Mouse (Mus musculus) embryonic facial prominence, embryonic 10.5 days (tissue): Measurements from ENCODE around the gene Acsl5. TPM values are rescaled to one million over a fixed set of nuclear protein-coding genes. Genes with fewer than 3 reads are reported as not detected.

Experiments
- DNase-seq: peaks from one replicate; pipeline ENCODE4 v3.0.0-alpha.2; 2017; ENCODE audit warnings: low spot score
- H3K27ac ChIP-seq: fragments of 300-500 bp; sonication (generic); replicated peaks from 2 replicates; pipeline ENCODE4 v1.5.1; 2016; ENCODE audit warnings: mild to moderate bottlenecking
- H3K27me3 ChIP-seq: fragments of 300-500 bp; sonication (generic); replicated peaks from 2 replicates; pipeline ENCODE4 v1.6.1; 2016; ENCODE audit warnings: low read depth, mild to moderate bottlenecking; ENCODE audit not compliant: poor library complexity, severe bottlenecking
- H3K36me3 ChIP-seq: fragments of 300-500 bp; sonication (generic); replicated peaks from 2 replicates; pipeline ENCODE4 v1.6.1; 2016; ENCODE audit warnings: mild to moderate bottlenecking, moderate library complexity
- H3K4me1 ChIP-seq: fragments of 300-500 bp; sonication (generic); 2 replicates; pipeline ENCODE4 v1.6.1; 2016
- H3K4me3 ChIP-seq: fragments of 300-500 bp; sonication (generic); 2 replicates; pipeline ENCODE4 v1.5.1; 2016; ENCODE audit warnings: mild to moderate bottlenecking, moderate library complexity
- H3K9me3 ChIP-seq: fragments of 300-500 bp; sonication (generic); 2 replicates; pipeline ENCODE4 v1.6.1; 2016; ENCODE audit warnings: mild to moderate bottlenecking
- WGBS: fragments of 180-500 bp; shearing (Covaris S2); methylation state at CpG from one replicate; pipeline ENCODE4 v1.1.7; 2016; 5-methylcytosine and 5-hydroxymethylcytosine counted together
- polyA plus RNA-seq: library from polyadenylated mRNA; unstranded; fragments of >200 nt; fragmentation: Nextera tagmentation; extraction: Ambion mirVana; gene quantifications from 2 replicates; pipeline ENCODE4 v1.2.1, GENCODE M21; 2016

Gene Acsl5
- polyA plus RNA-seq, 1 experiment from 2014 or later, result 27.4 TPM

GRCm38 (mm10) chr19:55268150-55268549 lies 16.4 kb downstream of the Acsl5 start:
- Histone ChIP-seq H3K36me3 (no peaks in the 10 kb centered on the region), H3K4me3 (no peak overlapping the region), H3K27me3 (no peaks in the 10 kb centered on the region), H3K27ac (no peak overlapping the region), H3K9me3 (no peaks in the 10 kb centered on the region), H3K4me1 (peaks cover 10% of the 10 kb centered on the region)
- no peak for DNase-seq
- WGBS, result 81% methylated on average over 3 of the region's 3 CpGs

GRCm38 (mm10) chr19:55269051-55269450 lies 17.3 kb downstream of the Acsl5 start:
- WGBS, result 76% methylated on average over 5 of the region's 5 CpGs
- H3K9me3 ChIP-seq, result no peaks in the 10 kb centered on the region
- H3K4me3 ChIP-seq, result no peak overlapping the region
- H3K27ac ChIP-seq, result peak overlapping the region; percentile 19; the same call in 1 of the 2 replicates
- H3K27me3 ChIP-seq, result no peaks in the 10 kb centered on the region
- no peak for DNase-seq
- H3K4me1 ChIP-seq, result peaks cover 10% of the 10 kb centered on the region
- H3K36me3 ChIP-seq, result no peaks in the 10 kb centered on the region

- H3K4me3 ChIP-seq, result no peak overlapping the region
- H3K27ac ChIP-seq, result no peak overlapping the region
Measured at GRCm38 (mm10) chr19:55271448-55271847, 19.7 kb downstream of the Acsl5 start.

GRCm38 (mm10) chr19:55273340-55273739 lies 21.6 kb downstream of the Acsl5 start:
- WGBS, result 79% methylated on average over 6 of the region's 6 CpGs
- Histone ChIP-seq H3K36me3 (no peaks in the 10 kb centered on the region), H3K4me3 (no peak overlapping the region), H3K9me3 (no peaks in the 10 kb centered on the region), H3K4me1 (peaks cover 10% of the 10 kb centered on the region), H3K27ac (no peak overlapping the region), H3K27me3 (no peaks in the 10 kb centered on the region)
- DNase-seq, result no peak

More at GRCm38 (mm10) chr19:55271448-55271847, 19.7 kb downstream of the Acsl5 start:
- H3K9me3 ChIP-seq, result no peaks in the 10 kb centered on the region
- 33% methylated on average over 3 of the region's 3 CpGs for WGBS
- H3K4me1 ChIP-seq, result peaks cover 10% of the 10 kb centered on the region
- peak; percentile 30 for DNase-seq
- no peaks in the 10 kb centered on the region for H3K36me3 ChIP-seq
- no peaks in the 10 kb centered on the region for H3K27me3 ChIP-seq

- H3K27ac ChIP-seq, result no peak overlapping the region
- H3K4me3 ChIP-seq, result no peak overlapping the region
- H3K27me3 ChIP-seq, result no peaks in the 10 kb centered on the region
- DNase-seq, result no peak
- no peaks in the 10 kb centered on the region for H3K9me3 ChIP-seq
- WGBS, result 84% methylated on average over 4 of the region's 4 CpGs
- peaks cover 9% of the 10 kb centered on the region for H3K36me3 ChIP-seq
- H3K4me1 ChIP-seq, result 0 out of 2 replicates have a peak, but pooled peaks cover under 1% of the 10 kb centered on the region
Measured at GRCm38 (mm10) chr19:55276100-55276499, 24.4 kb downstream of the Acsl5 start.

GRCm38 (mm10) chr19:55276770-55277169 lies 25.0 kb downstream of the Acsl5 start:
- H3K4me3 ChIP-seq, result no peak overlapping the region
- no peaks in the 10 kb centered on the region for H3K27me3 ChIP-seq
- no peaks in the 10 kb centered on the region for H3K9me3 ChIP-seq
- no peak overlapping the region for H3K27ac ChIP-seq
- no peaks in the 10 kb centered on the region for H3K4me1 ChIP-seq
- no peak for DNase-seq
- WGBS, result 96% methylated on average over 3 of the region's 3 CpGs
- peaks cover 15% of the 10 kb centered on the region for H3K36me3 ChIP-seq

GRCm38 (mm10) chr19:55284093-55284492 lies 32.4 kb downstream of the Acsl5 start:
- WGBS, result 93% methylated on average over 4 of the region's 4 CpGs
- H3K27me3 ChIP-seq, result no peaks in the 10 kb centered on the region
- DNase-seq, result no peak
- H3K27ac ChIP-seq, result no peak overlapping the region
- H3K9me3 ChIP-seq, result no peaks in the 10 kb centered on the region
- H3K4me3 ChIP-seq, result no peak overlapping the region
- no peaks in the 10 kb centered on the region for H3K4me1 ChIP-seq
- peaks cover 39% of the 10 kb centered on the region for H3K36me3 ChIP-seq

- Histone ChIP-seq H3K36me3 (peaks cover 47% of the 10 kb centered on the region), H3K27ac (no peak overlapping the region), H3K9me3 (no peaks in the 10 kb centered on the region), H3K4me3 (no peak overlapping the region), H3K4me1 (no peaks in the 10 kb centered on the region), H3K27me3 (no peaks in the 10 kb centered on the region)
- 85% methylated on average over 4 of the region's 4 CpGs for WGBS
- no peak for DNase-seq
Measured at GRCm38 (mm10) chr19:55286034-55286433, 34.3 kb downstream of the Acsl5 start.

- Histone ChIP-seq H3K27me3 (no peaks in the 10 kb centered on the region), H3K4me1 (no peaks in the 10 kb centered on the region), H3K9me3 (no peaks in the 10 kb centered on the region), H3K36me3 (peaks cover 36% of the 10 kb centered on the region), H3K4me3 (no peak overlapping the region), H3K27ac (no peak overlapping the region)
- DNase-seq, result no peak
Measured at GRCm38 (mm10) chr19:55288974-55289373, 37.2 kb downstream of the Acsl5 start.

- Histone ChIP-seq H3K27me3 (no peaks in the 10 kb centered on the region), H3K9me3 (no peaks in the 10 kb centered on the region), H3K36me3 (peaks cover 52% of the 10 kb centered on the region), H3K4me3 (no peak overlapping the region), H3K27ac (no peak overlapping the region), H3K4me1 (no peaks in the 10 kb centered on the region)
- DNase-seq, result no peak
- WGBS, result 89% methylated on average over 2 of the region's 2 CpGs
Measured at GRCm38 (mm10) chr19:55290621-55291270, 39.0 kb downstream of the Acsl5 start.

GRCm38 (mm10) chr19:55292210-55292850 lies 40.6 kb downstream of the Acsl5 start:
- H3K4me1 ChIP-seq, result no peaks in the 10 kb centered on the region
- no peak overlapping the region for H3K4me3 ChIP-seq
- WGBS, result 87% methylated on average over 2 of the region's 2 CpGs
- no peak overlapping the region for H3K27ac ChIP-seq
- no peaks in the 10 kb centered on the region for H3K27me3 ChIP-seq
- DNase-seq, result no peak
- H3K36me3 ChIP-seq, result peaks cover 66% of the 10 kb centered on the region
- H3K9me3 ChIP-seq, result no peaks in the 10 kb centered on the region

GRCm38 (mm10) chr19:55293175-55293574 lies 41.4 kb downstream of the Acsl5 start:
- Histone ChIP-seq H3K27me3 (no peaks in the 10 kb centered on the region), H3K36me3 (peaks cover 65% of the 10 kb centered on the region), H3K4me1 (no peaks in the 10 kb centered on the region), H3K4me3 (no peak overlapping the region), H3K27ac (no peak overlapping the region), H3K9me3 (no peaks in the 10 kb centered on the region)
- 40% methylated on average over 4 of the region's 4 CpGs for WGBS
- DNase-seq, result no peak

- Histone ChIP-seq H3K27ac (no peak overlapping the region), H3K4me1 (no peaks in the 10 kb centered on the region), H3K4me3 (no peak overlapping the region), H3K9me3 (no peaks in the 10 kb centered on the region), H3K36me3 (peaks cover 64% of the 10 kb centered on the region), H3K27me3 (no peaks in the 10 kb centered on the region)
- no peak for DNase-seq
- 94% methylated on average over 9 of the region's 9 CpGs for WGBS
Measured at GRCm38 (mm10) chr19:55295075-55295474, 43.3 kb downstream of the Acsl5 start.
